Mouse (Mus musculus): ENCODE measurements around the gene Asic4. TPM values are rescaled to one million over a fixed set of nuclear protein-coding genes. Genes with fewer than 3 reads are reported as not detected.

Gene Asic4
- polyA plus RNA-seq, 1 experiment from 2014 or later, result 8.2 TPM

DNA sequence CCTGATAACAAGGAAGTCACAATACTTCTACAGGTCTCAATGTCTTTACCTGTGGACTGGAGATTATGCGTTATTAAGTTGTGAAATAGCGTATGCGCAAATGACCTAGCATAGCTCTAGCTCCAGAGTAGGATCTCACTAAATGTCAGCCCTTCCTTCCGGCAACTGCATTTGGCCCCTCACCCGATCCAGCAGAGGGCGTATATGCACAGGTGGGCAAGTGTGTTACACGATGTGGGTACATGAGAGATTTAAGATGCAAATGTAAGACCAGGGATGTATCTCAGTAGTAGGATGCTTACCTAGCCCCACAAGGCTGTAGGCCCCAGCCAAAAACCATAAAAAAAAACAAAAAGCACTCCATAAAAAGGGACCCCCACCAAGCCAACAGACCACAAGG lies 49.2 kb downstream of the Asic4 start:
- 85% methylated on average over 7 of the region's 7 CpGs for WGBS
- Histone ChIP-seq H3K27ac (no peak overlapping the region), H3K4me2 (no peak overlapping the region), H3K9me3 (no peaks in the 10 kb centered on the region), H3K36me3 (replicated peaks) (peaks cover 62% of the 10 kb centered on the region), H3K4me1 (peaks cover 3% of the 10 kb centered on the region; the same call in 1 of the 2 replicates), H3K4me3 (replicated peaks) (no peak overlapping the region), H3K9ac (no peak overlapping the region), H3K27me3 (peaks cover 14% of the 10 kb centered on the region; the same call in 1 of the 2 replicates)
- ATAC-seq (ENCODE audit: low FRiP score), result no peak

GRCm38 (mm10) chr1:75501905-75502304 lies 51.7 kb downstream of the Asic4 start:
- H3K4me3 ChIP-seq (replicated peaks), result no peak overlapping the region
- peaks cover 8% of the 10 kb centered on the region for H3K27me3 ChIP-seq
- H3K9me3 ChIP-seq, result no peaks in the 10 kb centered on the region
- peaks cover 17% of the 10 kb centered on the region for H3K4me1 ChIP-seq
- H3K36me3 ChIP-seq (replicated peaks), result peaks cover 55% of the 10 kb centered on the region
- 91% methylated on average over 9 of the region's 9 CpGs for WGBS
- no peak for ATAC-seq (ENCODE audit: low FRiP score)
- no peak overlapping the region for H3K4me2 ChIP-seq
- H3K9ac ChIP-seq, result no peak overlapping the region
- no peak overlapping the region for H3K27ac ChIP-seq

DNA sequence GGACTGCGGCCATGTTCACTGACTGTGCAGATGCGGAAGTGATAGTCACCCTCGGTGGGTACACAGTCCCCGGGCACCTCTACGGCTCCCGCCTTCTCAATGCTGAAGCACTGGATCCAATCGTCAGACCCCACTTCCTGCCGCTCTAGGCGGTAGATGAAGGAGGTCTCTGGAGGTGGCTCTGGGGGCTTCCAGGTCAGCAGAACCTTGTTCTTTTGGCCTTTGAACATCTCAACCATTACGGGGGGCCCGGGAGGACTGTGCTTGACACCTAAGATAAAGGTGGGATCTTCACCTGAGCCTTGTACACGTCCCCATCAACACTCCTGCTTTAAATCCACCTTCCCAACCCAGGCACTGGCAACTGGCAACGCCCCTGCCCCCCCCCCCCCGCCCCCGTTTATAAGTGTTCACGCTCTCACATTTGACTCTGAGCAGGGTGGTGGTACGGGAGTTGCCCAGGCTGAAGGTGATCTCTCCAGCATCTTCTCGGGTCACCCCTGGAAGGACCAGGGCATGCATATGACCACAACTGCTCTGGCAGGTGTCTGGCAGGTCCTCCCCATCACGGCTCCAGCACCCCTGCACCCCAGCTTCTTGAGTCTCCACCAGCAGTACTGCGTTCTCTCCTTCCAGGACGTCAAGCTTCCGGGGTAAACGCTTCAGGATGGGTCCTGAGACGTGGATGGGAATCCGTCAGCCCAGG lies 52.9 kb downstream of the Asic4 start:
- H3K9me3 ChIP-seq, result no peaks in the 10 kb centered on the region
- H3K9ac ChIP-seq, result no peak overlapping the region
- peaks cover 17% of the 10 kb centered on the region for H3K27me3 ChIP-seq
- no peak overlapping the region for H3K4me3 ChIP-seq (replicated peaks)
- ATAC-seq (ENCODE audit: low FRiP score), result no peak
- peaks cover 44% of the 10 kb centered on the region for H3K36me3 ChIP-seq (replicated peaks)
- WGBS, result 91% methylated on average over 25 of the region's 25 CpGs
- H3K4me1 ChIP-seq, result peaks cover 20% of the 10 kb centered on the region
- H3K4me2 ChIP-seq, result no peak overlapping the region
- H3K27ac ChIP-seq, result no peak overlapping the region

GRCm38 (mm10) chr1:75503651-75503980 lies 53.4 kb downstream of the Asic4 start:
- peaks cover 20% of the 10 kb centered on the region for H3K4me1 ChIP-seq
- peaks cover 17% of the 10 kb centered on the region for H3K27me3 ChIP-seq
- H3K4me2 ChIP-seq, result no peak overlapping the region
- no peak for ATAC-seq (ENCODE audit: low FRiP score)
- no peaks in the 10 kb centered on the region for H3K9me3 ChIP-seq
- H3K36me3 ChIP-seq (replicated peaks), result peaks cover 40% of the 10 kb centered on the region
- H3K9ac ChIP-seq, result no peak overlapping the region
- no peak overlapping the region for H3K27ac ChIP-seq
- no peak overlapping the region for H3K4me3 ChIP-seq (replicated peaks)
- 76% methylated on average over 23 of the region's 23 CpGs for WGBS

DNA sequence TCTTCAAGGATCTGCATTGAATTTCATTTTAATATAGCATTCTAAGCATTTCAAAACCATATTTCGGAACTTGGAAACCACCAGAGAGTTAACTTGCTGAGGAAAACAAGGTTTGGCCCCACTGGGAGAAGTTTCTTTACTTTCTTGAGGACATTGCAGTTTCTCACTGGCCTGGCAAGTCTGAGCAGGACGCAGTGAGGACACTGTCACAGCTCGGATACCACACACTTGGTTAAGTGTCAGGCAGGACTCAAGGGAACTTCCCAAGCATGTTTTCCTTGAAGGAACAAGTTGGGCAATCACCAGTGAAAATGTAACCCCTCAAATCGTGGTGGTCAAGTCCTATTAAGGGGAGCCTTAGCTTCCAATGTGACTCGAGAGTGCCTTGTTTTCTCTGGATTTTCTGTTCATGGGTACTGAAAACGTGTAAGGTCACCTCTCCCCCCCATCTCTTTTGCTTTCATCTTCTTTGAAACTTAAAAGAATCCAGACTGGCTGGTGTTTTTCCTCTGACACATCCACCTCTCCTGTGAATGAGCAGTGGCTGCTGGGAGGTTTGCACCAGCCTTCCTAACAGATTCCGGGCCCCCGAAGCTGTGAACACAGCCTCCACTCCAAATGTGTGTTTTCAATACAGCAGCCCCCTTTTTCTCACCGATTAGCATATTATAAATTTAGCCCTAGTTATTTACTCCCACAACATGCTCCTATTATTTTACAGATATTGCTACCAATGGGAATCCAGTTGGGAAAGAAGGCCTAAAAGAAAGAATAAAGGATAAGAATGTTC lies 54.2 kb downstream of the Asic4 start:
- Histone ChIP-seq H3K9me3 (no peaks in the 10 kb centered on the region), H3K4me2 (peak overlapping the region; percentile 87), H3K27me3 (peaks cover 21% of the 10 kb centered on the region), H3K27ac (no peak overlapping the region), H3K4me1 (peaks cover 20% of the 10 kb centered on the region), H3K9ac (peak overlapping the region; percentile 76), H3K36me3 (replicated peaks) (peaks cover 34% of the 10 kb centered on the region), H3K4me3 (replicated peaks) (peak overlapping the region; percentile 66)
- no peak for ATAC-seq (ENCODE audit: low FRiP score)
- WGBS, result 65% methylated on average over 9 of the region's 9 CpGs

DNA sequence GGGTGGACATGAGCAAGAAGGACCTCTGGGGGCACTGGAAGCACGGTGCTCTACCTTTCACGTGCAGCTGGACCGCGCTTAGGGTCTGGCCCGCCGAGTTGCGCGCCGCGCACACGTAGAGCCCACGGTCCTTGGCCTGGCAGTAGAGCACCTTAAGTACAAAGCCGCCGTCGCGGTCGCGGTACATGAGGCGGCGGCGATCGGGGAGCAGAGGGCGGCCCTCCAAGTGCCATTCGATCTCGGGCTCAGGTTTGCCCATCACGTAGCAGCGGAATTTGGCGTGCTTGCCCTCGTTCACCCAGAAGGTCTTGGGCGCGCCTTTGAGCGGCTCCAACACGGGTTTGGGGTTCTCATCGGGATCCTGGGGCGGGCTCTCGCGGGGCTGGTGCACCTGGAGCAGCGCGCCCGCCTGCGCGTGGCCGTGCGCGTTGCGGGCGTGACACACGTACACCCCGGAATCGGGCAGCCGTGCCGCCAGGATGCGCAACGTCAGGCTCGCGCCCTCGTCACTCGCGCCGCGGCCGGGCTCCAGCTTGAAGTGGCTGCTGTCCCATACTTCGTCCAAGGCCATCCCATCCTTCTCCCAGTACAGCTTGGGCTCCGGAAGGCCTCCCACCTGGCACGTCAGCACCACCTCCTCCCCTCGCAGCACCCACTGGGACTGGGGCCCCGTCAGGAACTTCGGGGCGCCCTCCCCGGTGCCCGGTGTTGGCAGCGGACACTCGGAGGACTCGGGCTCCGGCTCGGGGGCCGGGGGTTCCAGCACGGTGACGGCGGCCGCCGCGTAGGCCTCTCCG lies 55.1 kb downstream of the Asic4 start:
- ATAC-seq (ENCODE audit: low FRiP score), result peak; percentile 70
- H3K36me3 ChIP-seq (replicated peaks), result peaks cover 26% of the 10 kb centered on the region
- H3K4me1 ChIP-seq, result peaks cover 20% of the 10 kb centered on the region
- H3K4me2 ChIP-seq, result peak overlapping the region; percentile 87
- H3K4me3 ChIP-seq (replicated peaks), result peak overlapping the region; percentile 66
- no peaks in the 10 kb centered on the region for H3K9me3 ChIP-seq
- peaks cover 29% of the 10 kb centered on the region for H3K27me3 ChIP-seq
- peak overlapping the region; percentile 76 for H3K9ac ChIP-seq
- WGBS, result under 1% methylated on average over 77 of the region's 84 CpGs
- peak overlapping the region; percentile 83 for H3K27ac ChIP-seq

DNA sequence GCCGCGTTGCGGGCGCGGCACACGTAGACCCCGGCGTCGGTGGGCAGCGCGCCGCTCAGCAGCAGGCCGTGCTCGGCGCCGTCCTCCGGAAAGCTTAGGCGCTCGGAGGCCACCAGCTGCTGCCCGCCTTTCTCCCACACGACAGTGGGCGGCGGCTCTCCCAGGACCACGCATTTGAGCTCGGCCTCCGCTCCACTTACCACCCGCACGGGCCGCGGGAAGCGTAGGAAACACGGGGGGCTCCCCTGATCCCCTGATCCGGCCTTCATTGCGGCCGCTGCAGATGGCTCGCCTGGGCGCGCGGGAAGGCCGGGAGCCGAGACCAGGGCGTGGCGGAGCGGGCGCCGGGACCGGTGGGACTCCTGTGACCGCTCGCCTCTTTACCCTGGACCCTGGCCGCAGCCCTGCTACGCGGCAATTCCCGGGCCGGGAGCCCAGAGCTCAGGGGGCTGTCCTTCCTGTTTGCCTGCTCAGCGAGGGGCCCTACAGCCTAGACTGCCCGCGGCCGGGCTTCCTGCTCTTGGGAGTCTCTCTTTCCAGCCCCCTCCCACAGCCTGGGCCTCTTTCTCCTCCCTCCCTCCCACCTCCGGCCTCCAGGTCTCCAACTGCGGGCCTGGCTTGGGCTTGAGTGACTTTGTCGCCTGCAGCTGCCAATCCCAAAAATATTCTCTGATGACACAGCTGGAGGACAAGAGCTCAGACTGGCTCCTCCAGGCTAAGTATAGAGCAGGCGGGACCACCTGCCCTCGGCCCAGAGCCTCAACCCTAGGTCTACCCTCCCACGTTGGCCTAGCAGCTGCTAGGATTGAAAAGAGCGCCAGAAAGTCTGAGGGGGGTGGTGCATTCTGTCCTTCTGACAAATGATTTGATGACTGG lies 56.0 kb downstream of the Asic4 start, which contains the start of gene Obsl1:
Gene Obsl1, minus strand, starts transcription at position 497 of the 876 bp plus-strand sequence.
- WGBS, result under 1% methylated on average over 65 of the region's 65 CpGs
- H3K4me1 ChIP-seq, result peaks cover 20% of the 10 kb centered on the region
- H3K27me3 ChIP-seq, result peaks cover 29% of the 10 kb centered on the region

DNA sequence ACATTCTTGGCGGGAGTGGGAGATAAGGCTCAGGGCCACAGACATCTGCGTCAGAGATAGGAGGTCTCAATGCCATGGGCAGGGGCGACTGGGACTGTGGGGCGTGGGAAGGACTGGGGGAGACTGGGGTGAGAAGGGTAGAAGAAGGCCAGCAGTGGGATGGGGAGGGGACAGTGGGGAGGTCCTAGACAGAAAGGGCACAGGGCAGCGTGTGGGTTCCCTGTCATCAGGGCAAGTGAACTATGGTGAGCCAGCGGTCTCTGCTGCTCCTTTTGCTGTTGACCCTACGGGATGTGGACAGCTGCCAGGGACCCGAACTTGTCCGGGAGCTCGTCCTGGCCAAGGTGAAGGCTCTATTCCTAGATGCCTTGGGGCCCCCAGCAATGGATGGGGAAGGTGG lies 56.8 kb downstream of the Asic4 start, which contains the start of gene Inha:
Gene Inha, plus strand, starts transcription at position 72 of the 400 bp plus-strand sequence.
- H3K4me1 ChIP-seq, result peaks cover 20% of the 10 kb centered on the region
- ATAC-seq (ENCODE audit: low FRiP score), result no peak

More for the DNA sequence above, 56.0 kb downstream of the Asic4 start, which contains the start of gene Obsl1:
- Histone ChIP-seq H3K9me3 (no peaks in the 10 kb centered on the region), H3K9ac (peak within 1 kb of the TSS; percentile 76), H3K4me3 (replicated peaks) (peak within 1 kb of the TSS; percentile 66), H3K27ac (peak within 1 kb of the TSS; percentile 83), H3K36me3 (replicated peaks) (peaks cover 18% of the 10 kb centered on the region), H3K4me2 (peak within 1 kb of the TSS; percentile 87)
- peak; percentile 77 for ATAC-seq (ENCODE audit: low FRiP score)

GRCm38 (mm10) chr1:75509586-75509985 lies 59.4 kb downstream of the Asic4 start:
- Histone ChIP-seq H3K27ac (no peak overlapping the region), H3K4me2 (no peak overlapping the region), H3K4me1 (peaks cover 16% of the 10 kb centered on the region), H3K9ac (no peak overlapping the region), H3K27me3 (peaks cover 23% of the 10 kb centered on the region), H3K9me3 (no peaks in the 10 kb centered on the region), H3K36me3 (replicated peaks) (no peaks in the 10 kb centered on the region), H3K4me3 (replicated peaks) (no peak overlapping the region)
- WGBS, result 64% methylated on average over 20 of the region's 20 CpGs
- ATAC-seq (ENCODE audit: low FRiP score), result no peak

More for the DNA sequence above, 56.8 kb downstream of the Asic4 start, which contains the start of gene Inha:
- Histone ChIP-seq H3K27me3 (peaks cover 29% of the 10 kb centered on the region), H3K9ac (peak within 1 kb of the TSS; percentile 76), H3K9me3 (no peaks in the 10 kb centered on the region), H3K27ac (peak within 1 kb of the TSS; percentile 83), H3K36me3 (replicated peaks) (peaks cover 10% of the 10 kb centered on the region), H3K4me2 (peak within 1 kb of the TSS; percentile 87), H3K4me3 (replicated peaks) (peak within 1 kb of the TSS; percentile 66)
- WGBS, result 76% methylated on average over 10 of the region's 10 CpGs

DNA sequence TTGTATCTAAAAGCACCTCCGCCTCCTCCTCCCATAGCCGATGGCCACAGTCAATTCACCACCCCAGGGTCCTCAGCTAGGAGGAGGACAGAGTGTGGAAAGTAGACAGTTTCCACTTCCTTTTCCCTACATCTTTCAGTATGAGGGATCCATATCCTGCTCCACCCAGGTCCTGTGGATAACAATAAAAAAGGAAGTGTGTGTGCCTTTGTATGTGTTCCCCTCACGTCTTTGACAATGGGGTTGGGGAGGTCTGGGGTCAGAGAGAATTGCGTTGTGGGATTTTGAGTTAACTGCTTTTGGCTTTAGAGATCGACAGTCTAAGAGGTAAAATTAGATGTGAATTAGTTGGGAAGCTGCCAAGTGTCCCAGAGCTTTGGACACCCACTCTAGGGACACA lies 59.9 kb downstream of the Asic4 start:
- Histone ChIP-seq H3K27me3 (peaks cover 23% of the 10 kb centered on the region), H3K4me1 (peaks cover 11% of the 10 kb centered on the region), H3K9ac (no peak overlapping the region), H3K27ac (no peak overlapping the region), H3K9me3 (no peaks in the 10 kb centered on the region), H3K36me3 (replicated peaks) (no peaks in the 10 kb centered on the region), H3K4me3 (replicated peaks) (no peak overlapping the region), H3K4me2 (no peak overlapping the region)
- whole genome bisulfite sequencing, result 78% methylated on average over 5 of the region's 5 CpGs
- no peak for ATAC-seq (ENCODE audit: low FRiP score)

GRCm38 (mm10) chr1:75511437-75512210 lies 61.4 kb downstream of the Asic4 start:
- Histone ChIP-seq H3K36me3 (replicated peaks) (no peaks in the 10 kb centered on the region), H3K27me3 (peaks cover 23% of the 10 kb centered on the region), H3K9ac (no peak overlapping the region), H3K4me1 (peaks cover 6% of the 10 kb centered on the region), H3K4me2 (no peak overlapping the region), H3K4me3 (replicated peaks) (no peak overlapping the region), H3K27ac (no peak overlapping the region), H3K9me3 (no peaks in the 10 kb centered on the region)
- no peak for ATAC-seq (ENCODE audit: low FRiP score)
- 57% methylated on average over 4 of the region's 4 CpGs for WGBS

All from forebrain, embryonic 12.5 days (tissue).